Mouse (Mus musculus) ovary, postnatal 14 days (tissue): ENCODE results near the gene Fam193a.

Experiments
- DNase-seq: peaks from one replicate; pipeline ENCODE4 v3.0.0; 2022; ENCODE audit warnings: low spot score

Fam193a gene

DNA sequence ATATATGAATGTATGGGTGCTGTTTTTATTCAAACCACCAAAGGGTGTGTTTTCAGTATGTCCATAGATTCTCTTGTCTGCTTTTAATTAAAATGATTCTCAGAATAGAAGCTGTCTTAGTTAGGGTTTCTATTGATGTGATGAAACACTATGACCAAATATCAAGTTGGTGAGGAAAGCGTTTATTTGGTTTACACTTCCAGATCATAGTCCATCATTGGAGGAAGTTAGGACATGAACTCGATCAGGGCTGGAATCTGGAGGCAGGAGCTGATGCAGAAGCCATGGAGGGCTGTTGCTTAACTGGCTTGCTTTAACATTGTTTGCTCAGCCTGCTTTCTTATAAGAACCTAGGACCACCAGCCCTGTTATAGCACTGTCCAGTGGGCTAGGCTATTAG, 12.0 kb downstream of the Fam193a start:
- no peak for DNase-seq

DNA sequence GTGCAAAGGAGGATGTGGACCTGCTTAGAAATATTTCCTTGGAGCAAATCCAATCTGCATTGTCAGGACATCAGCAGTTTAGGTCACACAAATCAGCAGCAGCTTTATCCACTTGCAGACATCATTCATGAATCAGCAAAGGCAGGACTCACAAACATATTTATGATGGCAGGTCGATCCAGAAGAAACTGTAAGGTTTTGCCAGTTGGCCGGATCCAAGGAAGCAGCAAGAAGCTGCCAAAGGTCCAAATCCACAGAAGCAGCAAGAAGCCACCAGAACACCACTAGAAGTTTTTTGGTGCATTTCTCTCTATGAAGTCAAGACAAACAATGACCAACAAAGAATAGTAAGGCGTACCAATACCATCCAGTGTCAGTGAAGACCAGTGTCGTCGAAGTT, 15.9 kb downstream of the Fam193a start:
- DNase-seq = no peak

DNA sequence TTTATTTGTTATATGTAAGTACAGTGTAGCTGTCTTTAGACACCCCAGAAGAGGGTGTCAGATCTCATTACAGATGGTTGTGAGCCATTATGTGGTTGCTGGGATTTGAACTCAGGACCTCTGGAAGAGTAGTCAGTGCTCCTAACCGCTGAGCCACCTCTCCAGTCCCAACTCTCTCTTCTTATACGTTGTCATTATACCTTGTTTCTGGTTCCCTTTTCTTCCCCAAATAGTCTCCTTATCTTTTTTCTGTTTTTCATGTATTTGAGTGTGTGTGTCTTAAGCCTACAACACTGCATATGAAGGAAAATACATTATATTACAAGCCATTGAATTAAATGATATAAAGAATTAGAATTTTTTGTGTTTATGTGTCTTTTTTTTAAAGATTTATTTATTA, 17.0 kb downstream of the Fam193a start:
- DNase-seq = no peak

DNA sequence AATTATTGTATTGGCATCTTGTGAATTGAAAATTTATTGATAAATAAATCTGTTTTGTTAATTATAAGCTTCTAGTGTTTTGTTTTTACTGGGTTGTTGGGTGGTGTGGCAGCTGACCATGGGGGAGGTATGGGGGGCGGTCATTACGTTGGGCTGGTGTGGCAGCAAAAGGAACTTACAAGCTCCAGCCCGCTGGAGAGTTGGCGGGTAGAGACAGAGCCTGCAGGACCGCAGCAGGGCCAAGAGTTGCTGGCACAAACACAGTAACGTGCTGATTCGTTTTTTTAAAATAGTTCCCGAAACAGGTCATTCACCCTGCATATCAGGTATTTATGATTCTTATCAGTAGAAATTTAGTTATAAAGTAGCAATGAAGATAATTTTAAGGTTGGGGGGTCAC, 23.5 kb downstream of the Fam193a start:
- DNase-seq = no peak

DNA sequence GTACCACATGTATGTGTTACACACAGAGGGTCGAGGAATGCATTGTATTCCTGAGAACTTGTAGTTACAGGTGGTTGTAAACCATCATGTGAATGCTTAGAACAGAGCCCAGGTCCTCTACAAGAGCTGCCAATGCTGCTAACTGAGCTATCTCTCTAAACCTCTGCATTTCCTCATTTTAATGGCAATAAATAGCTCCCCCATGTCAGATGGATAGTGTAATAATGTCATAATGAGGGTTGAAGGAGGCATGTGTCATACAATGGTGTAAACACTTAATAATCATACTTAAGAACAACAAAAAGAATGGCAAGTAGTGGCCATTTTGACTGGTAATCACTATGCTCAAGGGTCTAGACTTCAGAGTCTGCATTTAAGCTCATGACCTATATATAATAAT, 25.6 kb downstream of the Fam193a start:
- no peak for DNase-seq

DNA sequence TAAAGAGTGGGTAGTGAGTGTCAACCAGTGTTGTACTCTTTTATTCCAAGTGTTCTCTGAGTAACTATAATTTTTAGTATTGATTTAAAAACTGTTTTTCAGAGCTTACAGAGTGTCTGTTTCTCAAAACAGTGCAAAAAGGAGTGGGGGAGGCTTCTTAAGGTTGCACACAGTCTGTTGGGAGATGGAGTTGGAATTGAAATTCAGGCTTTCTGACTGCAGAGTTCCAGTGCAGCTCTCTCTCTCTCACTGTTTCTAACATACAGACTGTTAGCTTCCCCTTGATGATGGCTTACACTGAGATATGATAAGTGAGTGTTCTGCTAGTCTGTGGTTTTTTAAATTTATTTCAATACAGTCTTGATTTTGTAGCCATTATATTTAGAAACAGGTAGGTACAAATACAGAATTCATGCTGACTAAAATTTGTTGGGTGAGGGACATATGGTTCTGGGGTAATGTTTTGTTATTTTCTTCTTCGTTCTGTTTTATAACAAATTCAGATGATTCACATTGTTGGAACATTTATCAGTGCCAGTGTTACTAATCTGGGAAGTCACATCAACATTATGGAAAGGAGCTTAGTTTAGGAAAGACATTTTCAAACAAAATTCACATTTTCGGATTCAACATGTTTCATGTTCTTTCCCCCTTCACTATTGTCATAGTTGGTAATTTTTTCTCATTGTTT, 26.3 kb downstream of the Fam193a start:
- DNase-seq = no peak

DNA sequence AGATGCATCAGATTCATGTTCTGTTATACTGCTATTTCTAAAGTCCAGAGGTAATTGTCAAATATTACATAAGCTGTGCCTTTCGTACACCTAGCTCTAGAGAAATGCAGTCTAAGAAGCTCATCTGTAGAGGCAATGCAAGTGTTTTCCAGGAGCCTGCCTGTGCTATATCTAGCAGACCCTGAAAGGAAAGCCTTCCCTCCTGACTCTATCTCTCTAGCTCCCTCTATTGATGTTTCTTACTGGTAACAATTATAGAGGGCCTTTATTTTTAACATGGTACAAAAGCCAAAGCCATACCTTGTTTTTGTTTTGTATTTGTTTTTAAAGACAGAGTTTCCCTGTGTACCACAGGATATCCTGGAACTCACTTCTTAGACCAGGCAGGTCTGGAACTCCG, 28.1 kb downstream of the Fam193a start:
- no peak for DNase-seq

DNA sequence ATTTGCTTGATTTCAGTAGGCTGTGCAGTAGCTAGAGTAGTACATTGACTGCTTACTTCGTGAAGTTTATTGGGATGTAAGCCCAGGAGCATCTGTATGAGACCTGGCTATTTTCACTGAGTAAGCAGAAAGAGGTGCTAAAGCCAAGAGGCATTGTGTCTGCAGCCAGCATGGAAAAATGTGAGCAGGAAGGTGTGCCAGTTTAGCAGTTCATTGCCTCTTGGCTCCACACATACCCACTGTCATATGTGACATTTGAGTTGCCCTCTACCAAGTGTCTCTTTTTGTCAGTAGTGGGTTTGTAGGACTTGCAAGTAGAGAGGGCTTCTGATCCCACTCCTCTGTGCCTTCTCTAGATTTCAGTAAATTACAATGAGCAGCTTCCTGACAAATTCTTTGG, 28.6 kb downstream of the Fam193a start:
- DNase-seq = no peak

DNA sequence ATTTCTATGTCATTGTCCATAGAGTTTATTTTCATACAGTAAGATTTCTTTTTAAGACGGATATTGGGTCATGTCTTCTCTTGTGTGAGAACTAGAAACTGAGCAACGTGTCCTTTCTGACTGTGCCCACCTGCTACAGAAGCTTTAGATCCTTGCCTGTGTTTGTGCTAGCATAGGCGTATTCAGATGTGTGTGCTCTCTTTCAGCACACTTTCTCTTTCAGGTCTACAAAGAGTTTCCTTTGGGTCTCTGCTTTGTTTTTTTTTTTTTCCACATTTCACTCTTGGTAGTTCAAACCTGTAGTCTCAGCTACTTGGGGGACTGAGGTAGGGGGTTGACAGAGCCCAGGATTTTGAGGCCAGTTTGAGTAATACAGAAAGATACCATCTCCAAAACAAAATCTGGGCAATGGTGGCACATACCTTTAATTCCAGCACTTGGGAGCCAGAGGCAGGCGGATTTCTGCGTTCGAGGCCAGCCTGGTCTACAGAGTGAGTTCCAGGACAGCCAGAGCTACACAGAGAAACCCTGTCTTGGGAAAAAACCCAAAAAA, 37.7 kb downstream of the Fam193a start:
- no peak for DNase-seq

DNA sequence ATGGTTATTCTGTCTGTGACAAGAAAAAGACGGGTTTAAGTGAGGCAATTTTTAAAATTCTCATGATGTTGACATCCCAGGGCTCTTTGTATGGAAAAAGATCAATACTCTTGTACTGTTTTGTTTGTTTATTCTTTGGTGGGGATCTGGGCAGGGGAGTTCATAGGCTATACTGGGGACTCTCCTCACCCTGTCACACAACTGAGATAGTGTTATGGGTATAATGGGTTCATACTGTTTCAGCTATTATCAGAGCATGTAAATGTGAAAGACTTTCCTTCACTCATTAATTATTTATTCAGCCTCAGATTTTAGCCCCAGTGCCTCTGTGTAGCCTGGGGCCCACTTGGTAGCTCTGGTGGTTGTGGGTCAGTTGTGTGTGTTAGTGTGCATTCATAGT, 39.3 kb downstream of the Fam193a start:
- no peak for DNase-seq

DNA sequence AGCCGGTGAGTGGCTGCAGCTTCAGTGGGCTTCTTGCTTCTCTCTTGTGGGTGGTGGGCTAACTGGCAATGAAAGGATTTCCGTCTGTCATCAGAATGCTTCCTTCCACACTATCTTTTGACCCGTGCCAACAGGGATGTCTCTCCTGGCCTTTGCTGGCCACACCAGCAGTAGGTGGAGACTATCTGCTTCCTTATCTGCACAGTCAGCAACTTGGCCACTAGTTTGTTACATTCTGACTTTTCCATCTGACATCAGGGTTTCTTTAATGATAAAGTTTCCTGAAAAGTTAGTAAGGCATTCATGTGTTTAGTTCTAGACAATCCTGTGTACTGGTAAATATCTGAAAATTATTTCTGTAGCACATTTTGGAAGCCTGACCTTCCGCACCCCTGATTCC, 41.1 kb downstream of the Fam193a start:
- DNase-seq = no peak

DNA sequence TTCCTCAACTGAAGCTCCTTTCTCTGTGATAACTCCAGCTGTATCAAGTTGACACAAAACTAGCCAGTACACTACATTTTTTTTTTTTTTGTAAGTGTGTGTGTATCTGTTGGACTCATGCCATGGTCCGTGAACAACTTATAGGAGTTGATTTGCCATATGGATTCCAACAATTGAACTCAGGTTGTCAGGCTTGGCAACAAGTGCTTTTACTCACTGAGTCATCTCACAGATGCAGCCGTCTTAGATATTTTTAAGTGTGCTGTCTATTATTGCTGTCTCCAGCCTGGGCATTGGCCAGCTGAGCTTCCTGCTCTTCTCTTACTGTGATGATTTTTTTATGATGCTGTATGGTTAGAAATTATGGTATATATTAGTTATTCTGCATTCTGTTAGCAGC, 44.2 kb downstream of the Fam193a start:
- no peak for DNase-seq

DNA sequence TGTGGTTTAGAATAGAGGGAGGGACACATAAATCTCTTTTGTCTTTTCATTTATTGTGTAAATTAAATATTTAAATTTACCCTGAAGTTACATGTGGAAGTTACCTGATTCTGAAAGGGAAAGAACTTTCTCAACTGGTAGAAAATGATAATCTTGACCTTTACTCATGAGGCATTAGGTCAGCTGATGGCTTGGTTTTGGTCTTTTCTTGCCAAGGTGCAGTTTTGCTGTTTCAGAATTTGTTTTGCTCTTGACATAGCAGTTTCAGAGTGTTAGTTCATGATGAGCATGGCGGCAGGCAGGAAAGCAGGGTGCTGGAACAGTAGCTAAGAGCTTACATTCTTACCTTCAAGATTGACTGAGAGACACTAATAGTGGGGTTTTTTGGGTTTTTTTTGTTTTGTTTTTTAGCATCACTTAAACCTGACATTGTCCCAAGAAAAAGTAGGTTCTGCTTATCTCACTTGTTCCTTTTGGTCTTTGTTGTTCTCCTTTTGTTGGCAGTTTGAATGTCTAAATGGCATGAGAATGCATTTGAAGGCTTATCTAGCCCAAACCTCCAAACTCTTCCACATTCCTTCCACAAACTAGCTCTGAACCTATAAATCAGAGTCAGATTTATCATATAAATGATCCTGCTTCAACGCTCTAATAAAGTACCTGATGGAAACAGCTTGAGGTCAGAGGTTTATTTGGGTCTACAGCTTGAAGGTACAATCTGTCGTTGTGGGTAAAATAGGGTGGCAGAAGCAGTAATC, 47.7 kb downstream of the Fam193a start:
- no peak for DNase-seq

DNA sequence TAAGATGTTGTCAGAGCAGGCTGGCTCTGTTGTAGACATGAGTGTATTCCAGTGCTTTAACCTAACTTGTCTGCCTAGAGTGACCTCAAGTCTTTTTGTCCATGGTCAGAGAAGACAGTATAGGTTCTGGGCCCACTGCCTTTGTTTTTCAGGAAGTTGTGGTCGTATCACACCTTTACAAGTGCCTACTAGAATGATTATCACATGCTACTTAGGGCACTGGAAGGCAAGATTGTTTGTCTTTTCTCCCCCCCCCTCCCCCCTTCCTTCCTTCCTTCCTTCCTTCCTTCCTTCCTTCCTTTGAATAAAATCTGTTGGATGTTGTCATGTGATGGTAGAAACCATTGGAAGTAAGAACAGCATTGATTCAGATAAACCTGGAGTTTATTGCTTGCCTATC, 49.5 kb downstream of the Fam193a start:
- no peak for DNase-seq

DNA sequence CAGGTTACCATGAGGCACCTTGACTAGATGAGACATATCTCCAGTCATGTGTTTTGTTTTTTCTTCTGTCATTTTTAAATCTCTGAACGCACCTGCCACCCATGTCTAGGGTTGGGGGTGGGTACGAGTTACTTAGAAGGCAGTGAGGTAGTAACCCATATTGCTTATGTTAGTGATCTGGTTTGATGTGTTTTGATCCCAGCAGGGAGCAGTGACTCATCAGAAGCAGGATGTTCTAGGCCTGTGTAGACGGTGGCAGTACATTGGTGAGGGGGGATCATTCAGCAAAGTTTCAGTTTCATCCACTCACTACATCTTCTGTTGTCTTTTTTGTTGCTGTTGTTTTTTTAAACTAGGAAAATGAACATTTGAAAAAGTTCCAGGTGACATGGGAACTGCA, 61.0 kb downstream of the Fam193a start:
- DNase-seq = no peak

DNA sequence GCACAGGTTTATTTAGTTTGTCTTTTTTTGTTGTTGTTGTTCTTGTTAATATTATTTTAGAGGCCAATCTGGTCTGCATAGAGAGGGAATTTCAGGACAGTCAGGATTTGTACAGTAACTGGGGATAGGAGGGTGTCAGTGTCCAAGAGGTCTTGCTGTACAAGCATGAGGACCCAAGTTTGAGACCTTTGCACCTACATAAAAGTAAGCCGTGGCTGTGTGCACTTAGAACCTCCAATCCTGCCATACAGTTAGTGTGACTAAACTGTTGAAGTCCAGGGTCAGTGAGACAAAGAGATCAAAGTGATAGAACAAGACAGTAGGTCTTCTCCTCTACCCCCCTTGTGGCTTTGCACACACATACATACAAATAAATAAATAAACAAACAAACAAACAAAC, 64.1 kb downstream of the Fam193a start:
- no peak for DNase-seq

DNA sequence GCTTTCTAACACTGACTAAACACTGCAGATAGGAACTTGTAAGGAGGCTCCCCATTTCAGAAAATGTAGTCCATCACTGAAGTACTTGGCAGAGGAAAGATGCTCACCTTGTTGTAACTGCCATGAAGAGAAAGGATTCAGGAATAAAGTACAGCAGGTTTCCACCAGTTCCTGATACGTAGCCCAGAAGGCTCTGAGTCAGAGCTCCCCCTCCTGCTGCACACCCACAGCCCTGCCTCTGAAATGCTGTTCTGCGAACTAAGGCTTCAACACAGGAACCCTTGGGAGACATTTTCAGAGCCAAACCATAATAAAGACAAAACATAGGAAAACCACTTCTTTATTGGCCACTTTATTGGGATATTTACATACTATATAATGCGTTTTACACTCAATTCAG, 64.5 kb downstream of the Fam193a start:
- no peak for DNase-seq

DNA sequence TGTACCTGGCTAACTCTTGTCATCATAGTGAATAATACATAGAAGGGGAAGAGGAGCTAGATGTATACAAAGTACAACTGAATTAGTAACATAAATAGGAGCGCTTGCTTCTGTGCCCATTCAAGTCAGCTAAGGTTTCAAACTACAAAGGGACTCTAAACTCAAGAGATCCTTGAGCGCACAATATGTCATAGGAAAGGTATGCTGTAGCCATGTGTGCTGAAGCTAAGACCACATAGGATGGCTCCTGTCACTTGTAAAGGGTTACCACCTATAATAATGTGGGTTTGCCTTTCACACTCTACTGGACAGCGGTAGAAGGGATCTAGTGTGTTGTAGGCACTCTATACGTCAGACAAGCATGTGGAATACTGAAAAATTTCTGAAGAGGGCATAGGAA, 68.3 kb downstream of the Fam193a start:
- DNase-seq = no peak

DNA sequence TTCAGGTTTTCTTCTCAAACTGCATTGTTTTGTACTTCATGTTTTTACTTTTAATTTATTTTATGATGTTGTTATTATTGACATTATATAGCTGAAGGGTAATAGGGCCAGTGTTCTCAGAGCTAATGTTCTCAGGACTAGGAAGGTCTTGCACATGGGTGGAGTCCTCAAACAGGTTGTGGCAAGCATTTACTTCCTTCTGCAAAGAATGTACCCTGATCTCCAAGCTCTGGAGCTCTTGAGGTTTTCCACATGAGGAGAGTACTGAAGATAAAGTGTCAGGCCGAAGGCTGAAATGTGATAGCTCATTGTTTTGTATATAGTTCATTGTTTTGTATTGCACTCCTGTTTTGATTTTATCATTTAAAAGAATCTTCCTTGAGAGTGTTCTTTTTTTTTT, 68.9 kb downstream of the Fam193a start:
- no peak for DNase-seq

DNA sequence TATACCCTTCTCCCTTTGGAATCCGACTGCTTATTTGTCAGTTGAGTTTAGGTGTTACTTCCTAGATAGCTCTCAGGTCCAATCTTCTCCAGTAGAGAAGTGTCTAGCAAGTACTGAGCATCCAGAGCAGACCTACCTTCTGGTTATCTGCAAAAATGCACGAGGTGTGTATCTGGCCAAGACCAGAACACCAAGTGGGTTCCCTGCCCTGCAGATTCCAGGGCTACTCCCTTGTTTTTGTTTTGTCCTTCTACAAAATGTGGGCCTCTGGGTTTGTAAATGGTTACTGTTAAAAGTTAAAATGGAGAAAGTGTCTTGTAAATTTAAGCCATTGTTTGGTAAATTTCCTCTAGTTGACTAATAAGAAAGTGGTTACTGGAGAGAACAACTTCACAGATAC, 70.0 kb downstream of the Fam193a start:
- DNase-seq = no peak

DNA sequence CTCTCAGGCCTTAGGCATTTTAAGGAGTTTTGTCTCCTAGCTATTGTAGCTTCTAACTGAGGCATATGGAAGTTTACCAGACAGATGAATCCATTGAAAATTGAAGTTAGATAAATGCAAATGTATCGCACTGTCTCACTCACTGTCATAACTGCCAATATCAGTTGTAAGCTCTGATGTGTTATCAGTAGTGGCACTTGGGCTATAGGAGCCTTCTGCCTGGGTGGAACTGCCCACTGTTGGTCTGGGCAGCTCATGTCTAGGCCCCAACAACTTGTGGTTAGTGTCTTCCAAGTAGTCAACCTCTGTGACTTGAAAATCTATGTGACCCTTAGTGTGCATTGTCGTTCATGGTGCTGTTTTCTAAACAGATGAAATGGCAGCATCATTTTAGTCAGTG, 72.1 kb downstream of the Fam193a start:
- no peak for DNase-seq

DNA sequence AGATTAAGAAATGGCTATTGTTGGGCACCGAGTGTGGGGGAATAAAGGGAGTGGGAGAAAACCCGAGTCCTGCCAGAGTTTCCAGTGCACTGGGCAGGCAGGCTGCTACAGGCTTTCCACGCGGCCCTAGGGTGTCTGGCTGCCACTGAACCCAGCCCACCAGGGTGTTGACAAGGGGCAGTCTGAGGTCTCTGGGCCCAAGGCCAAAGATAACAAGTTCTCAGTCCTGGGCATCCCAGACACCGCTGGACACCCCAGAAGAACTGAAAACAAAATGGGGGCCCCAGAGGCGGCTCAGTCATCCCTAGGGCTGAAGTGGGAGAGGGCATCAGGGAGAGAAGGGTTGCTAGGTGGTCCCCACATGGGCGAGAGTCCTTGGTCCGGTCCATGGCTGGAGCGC, 76.5 kb downstream of the Fam193a start:
- DNase-seq = no peak

DNA sequence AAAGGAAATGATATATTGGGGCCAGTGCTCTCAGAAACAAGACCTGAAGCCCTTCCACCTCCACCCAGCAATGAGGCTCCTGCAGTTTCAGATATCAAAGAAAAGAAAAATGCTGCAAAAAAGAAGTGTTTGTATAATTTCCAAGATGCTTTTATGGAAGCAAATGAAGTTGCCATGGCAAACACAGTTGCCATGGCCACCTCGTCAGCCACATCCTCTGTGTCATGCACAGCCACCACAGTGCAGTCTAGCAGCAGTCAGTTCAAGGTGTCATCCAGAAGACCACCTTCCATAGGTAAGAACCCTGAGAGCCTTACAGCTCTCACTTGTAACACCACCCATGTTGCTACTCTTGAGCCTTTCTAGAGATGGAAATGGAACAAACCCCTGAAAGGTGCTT, 89.3 kb downstream of the Fam193a start:
- no peak for DNase-seq

DNA sequence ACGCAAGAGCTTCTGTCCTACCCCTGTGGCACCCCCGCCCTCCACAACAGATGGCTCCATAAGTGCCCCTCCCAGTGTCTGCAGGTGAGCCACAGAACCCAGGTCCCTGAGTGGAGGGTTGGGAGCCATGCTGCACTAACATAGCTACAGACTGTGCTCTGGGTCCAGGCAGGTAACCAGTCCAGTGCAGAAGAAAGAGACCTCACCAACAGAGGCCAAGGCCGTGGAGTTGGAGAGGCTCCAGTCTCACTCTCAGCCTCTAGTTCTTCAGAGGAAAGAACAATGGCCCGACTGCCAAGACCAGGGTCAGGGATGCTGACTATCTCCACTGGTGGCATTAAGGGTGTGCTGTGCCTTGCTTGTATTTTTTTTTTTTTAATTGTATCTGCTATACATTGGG, 91.6 kb downstream of the Fam193a start:
- DNase-seq = no peak
